Mouse (Mus musculus) CH12F3 (cell line): ENCODE data around the gene Snx10.
"Not testable (repeated sequence)": the region's sequence is repeated elsewhere in the genome, so short reads cannot be mapped to it uniquely, and the experiment has no call there.

Experiments used
- in situ Hi-C: fragments of 300-500 bp; cut with MboI; formaldehyde crosslinking; loops from 2 replicates; pipeline ENCODE4 v1.14.3; 2020; ENCODE audit warnings: low sequenced_read_pairs

The Snx10 gene

DNA sequence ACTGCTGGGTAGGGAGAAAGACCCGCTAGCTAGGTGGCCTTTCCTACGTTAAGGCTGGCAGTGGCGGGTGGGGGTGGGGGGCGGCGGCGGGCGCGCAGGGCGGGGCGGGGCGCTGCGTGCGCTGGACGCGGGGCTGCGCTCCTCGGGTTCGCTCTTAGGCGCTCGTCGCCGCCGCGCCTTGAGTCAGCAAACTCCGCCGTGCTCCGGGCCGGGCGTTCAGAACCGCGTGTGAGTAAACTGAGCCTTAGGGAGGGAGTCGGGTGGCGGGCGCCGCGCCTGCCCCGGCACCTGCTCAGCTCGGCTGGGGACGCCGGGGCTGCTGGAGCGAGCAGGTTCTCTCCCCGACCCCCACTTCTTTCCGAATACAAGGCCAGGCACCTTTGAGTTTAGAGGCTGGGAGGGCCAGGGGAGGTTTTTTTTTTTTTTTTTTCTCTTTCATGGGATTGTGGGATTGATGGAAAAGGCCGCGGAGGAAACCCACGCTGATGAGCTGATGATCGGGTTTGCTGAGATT lies at the start of gene Snx10:
Gene Snx10 (plus strand): TSS at position 95 of the 514 bp plus-strand sequence.
- in situ Hi-C loops = no loop called here

DNA sequence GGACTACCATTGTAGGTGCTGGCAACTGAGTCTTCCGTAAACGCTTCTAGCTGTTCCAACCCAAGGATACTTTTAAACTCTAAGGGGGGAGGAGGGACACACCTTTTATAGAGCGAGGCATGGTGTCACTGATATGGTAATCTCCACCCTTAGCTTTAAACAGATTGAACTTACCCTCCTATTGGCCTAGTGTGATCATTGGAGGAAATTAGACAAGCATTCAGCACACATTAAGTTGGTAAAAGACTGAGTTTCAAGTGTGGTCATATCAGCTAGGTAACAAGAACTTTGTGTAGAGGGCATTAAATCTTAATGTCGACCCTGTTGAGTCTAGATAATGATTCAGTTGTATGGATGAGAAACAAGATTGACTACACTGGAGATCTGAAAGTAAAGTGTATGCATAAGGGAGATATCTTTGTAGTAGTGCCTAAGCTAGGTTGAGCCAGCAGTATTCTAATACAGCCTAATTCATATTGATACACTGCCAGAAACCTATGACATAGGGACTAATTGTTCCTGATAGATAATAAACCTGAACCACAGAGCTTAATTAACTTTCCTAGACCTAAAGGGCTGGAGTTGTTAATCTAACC lies 44.5 kb upstream of the Snx10 start:
- in situ Hi-C loops = no loop called here

GRCm38 (mm10) chr6:51481548-51481947 lies 42.2 kb upstream of the Snx10 start:
- in situ Hi-C loops = no loop called here

DNA sequence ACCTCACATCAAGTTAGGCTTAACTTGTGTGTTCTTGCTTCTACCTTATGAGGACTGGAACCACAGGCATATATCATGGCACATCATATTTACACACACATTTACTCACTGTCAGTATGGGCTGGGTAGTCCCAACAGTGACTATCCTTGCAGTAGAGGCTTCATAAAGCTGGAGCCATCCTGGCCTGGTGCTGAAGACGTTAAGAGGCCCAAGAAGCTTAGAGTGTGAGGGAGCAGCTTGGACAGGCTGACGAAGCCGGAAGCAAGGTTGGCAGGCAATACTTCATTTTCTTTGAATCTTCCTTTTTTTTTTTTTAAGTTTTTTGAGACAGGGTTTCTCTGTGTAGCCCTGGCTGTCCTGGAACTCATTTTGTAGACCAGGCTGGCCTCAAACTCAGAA lies 39.8 kb upstream of the Snx10 start:
- in situ Hi-C loops = no loop called here

DNA sequence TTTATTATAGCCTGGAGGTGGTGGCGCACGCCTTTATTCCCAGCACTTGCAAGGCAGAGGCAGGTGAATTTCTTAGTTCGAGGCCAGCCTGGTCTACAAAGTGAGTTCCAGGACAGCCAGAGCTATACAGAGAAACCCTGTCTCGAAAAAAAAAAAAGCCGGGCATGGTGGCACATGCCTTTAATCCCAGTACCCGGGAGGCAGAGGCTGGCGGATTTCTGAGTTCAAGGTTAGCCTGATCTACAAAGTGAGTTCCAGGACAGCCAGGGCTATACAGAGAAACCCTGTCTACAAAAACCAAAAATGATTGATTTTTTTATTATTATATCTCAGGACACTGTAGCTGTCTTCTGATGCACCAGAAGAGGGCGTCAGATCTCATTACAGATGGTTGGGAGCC lies 39.1 kb upstream of the Snx10 start:
- in situ Hi-C loops = not testable (repeated sequence)

DNA sequence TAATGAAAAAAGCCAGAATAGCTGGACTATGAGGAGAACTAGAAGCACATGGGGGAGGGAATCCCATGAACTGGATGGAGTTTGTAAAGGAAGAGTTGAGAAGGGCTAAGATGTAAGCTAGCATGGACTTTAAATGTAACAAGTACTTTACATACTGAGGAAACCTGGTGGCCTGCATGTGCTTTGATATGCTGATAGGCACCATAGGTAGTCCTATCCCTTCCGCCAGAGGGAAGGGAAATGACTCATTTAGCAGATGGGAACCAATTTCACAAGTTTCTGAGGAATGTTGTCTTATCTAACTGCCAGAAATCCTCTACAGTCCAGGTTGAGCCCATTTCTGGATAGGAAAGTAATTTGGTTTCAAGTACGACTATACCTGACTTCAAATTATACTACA lies 38.1 kb upstream of the Snx10 start:
- in situ Hi-C loops = no loop called here

- in situ Hi-C loops = no loop called here
Observed at GRCm38 (mm10) chr6:51486076-51486710, 37.5 kb upstream of the Snx10 start.

GRCm38 (mm10) chr6:51486731-51487130 lies 37.0 kb upstream of the Snx10 start:
- in situ Hi-C loops = no loop called here

DNA sequence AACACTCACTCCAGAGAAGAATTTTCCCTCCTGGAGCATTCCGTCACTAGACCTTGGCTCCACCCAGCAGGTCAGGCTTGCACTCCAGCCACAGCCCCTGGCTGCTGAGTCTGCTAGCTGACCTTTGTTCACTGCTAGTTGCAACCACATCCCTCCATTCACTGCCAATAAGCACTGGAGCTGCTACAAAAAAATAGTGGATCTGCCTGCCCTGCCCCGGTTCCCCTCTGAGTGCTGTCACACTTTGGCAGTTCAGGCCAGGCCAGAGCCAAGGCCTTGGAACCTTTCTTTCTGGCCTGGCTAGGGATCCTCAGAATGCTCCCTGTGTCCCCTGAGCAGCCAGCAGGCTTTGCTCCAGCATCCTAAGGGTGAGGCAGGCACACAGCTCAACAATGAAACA lies 33.9 kb upstream of the Snx10 start:
- in situ Hi-C loops = no loop called here

DNA sequence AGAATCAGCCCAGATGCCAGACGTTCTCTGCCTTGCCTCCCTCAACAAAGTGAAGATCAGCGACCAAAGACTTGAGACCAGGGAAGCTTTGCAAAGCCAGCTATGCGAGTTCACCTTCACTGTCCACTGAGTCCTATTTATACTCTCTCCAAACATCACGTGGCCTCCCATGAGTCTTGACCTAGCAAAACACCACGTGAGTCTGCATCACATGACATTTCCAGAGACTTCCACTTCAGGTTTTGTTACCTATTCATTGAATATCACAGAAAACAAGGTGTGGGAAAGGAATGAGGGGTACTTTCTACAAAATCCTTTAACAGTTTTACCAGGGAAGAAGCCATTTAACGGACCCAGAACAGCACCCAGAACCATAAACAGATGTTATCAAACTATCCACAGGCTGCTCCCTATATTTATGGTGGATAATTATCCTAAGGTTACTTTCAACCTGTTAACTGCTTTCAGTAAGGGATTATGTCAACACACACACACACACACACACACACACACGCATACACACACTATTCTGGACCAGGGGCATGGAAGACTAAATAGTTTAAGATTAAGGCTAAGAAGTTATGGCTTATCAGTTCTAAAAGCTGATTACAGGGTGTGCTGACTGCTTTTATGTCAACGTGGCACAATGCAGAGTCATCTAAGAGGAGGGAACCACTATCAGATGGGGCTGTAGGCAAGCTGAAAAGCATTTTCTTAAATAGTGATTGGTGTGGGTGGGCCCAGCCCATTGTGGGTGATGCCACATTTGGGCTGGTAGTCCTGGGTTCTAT lies 26.2 kb upstream of the Snx10 start:
- in situ Hi-C loops = no loop called here

DNA sequence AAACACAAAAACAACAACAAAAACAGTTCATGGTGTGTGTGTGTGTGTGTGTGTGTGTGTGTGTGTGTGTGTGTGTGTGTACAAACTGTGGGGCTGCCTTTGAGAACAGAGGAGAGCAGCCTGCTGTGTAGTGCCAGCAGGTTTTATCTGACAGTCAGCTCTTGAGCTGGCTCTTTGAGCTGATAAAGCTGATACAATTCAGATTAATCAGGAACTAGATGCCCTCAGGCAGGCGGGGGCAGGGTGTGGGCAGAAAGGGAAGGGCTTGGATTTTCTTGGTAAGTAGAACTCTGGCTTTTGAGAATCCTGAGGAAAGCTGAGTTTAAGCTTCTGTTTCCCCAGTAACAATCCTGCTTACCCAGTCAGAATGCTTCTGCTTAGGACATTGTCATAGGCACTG lies 18.0 kb upstream of the Snx10 start:
- in situ Hi-C loops = no loop called here

DNA sequence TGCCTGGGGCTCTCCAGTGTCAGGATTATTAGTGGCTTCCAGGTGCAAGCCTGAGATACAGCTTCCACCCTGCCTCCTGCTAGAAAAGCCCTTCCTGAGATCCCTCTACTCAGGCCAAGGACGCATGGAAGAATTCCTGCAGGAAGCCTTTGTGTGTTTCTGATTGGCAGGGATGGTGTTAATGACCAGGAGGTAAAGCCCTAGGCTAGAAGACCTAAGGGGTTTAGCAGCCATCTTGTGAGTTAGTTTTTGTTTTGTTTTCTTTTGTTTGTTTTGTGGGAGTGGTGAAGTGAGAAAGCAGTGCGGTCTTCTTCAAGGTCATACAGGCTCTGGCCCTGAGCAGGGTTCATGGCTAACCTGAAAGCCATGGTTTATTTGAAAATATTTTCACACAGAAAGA lies 16.1 kb upstream of the Snx10 start:
- in situ Hi-C loops = no loop called here

DNA sequence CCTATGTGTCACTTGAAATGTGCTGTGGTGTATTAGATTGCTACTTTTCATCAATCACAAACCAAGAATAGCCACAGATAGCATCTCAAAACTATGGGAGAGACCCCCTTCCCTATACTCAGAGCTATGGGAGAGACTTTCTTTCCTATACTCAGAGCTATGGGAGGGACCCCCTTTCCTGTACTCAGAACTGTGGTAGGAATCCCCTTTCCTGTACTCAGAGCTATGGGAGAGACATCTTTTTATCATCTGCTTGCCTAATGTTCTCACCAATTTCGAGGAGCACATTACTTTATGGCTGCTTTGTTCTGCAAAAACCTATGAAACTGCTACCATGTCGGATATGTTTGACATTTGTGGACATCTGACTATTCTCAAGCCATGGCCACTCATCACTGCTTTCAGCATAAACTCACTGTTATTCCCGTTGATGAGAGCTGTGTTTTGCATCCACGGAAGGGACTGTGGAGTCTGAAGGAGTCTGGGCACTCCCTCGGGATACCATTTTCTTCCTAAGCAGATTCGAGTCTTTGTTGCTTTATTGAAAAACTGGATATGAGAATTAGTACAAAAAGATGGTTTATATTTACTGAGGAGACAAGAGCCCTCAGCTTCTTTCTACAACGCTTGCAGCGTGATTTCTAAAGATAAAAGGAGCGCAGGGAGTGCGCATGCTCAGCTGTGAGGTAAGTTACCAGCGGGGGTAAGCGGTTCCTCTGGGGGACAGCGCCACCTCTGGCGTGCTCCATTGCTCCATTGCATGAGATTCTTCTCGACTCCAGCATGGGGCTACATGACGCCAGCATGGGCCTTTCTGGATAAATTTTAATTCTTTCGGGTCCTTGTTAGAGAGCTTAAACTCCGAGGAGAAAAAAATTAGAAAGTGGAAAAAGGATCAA lies 14.7 kb upstream of the Snx10 start:
- in situ Hi-C loops = no loop called here

DNA sequence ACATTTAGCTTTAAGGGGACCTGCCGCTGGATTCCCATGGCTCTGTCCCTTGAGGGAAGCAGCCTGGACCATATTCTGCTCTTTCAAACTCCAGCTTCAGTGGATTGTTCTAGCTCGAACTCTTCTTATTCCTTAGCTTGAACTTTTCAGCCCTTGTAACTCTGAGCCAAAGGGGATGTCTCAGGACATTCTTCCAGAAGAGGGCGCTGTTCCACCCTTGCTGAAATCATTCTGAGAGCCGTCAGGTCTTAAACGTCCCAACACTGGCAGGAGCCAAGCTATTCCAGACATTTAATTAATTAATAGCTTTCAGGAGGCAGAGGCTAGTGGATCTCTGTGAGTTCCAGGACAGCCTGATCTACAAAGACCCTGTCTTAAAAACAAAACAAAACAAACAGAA lies 13.6 kb upstream of the Snx10 start:
- in situ Hi-C loops = no loop called here

GRCm38 (mm10) chr6:51510946-51511345 lies 12.8 kb upstream of the Snx10 start:
- in situ Hi-C loops = no loop called here

- in situ Hi-C loops = no loop called here
Observed at GRCm38 (mm10) chr6:51513745-51514144, 10.0 kb upstream of the Snx10 start.

GRCm38 (mm10) chr6:51514860-51515259 lies 8.8 kb upstream of the Snx10 start:
- in situ Hi-C loops = no loop called here

DNA sequence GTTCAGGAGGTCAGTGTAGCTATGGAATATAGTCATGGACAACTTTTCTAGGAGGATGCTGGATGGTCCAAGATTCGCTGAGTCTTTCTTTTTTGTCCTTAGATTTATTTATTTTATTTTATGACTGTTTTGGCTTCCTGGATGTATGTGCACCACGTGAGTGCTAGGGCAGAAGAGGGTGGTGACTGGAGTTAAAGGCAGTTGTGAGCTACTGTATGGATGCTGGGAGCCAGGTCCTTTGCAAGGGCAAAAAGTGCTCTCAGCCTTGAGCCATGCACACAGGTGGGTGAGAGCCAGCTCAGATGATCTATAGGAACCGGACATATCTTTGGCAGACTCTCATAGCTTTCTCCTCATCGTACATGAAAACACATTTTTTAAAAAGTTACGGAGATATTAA lies 391 bp upstream of the Snx10 start:
- in situ Hi-C loops = no loop called here

GRCm38 (mm10) chr6:51524321-51524931 lies 725 bp downstream of the Snx10 start:
- in situ Hi-C loops = no loop called here

DNA sequence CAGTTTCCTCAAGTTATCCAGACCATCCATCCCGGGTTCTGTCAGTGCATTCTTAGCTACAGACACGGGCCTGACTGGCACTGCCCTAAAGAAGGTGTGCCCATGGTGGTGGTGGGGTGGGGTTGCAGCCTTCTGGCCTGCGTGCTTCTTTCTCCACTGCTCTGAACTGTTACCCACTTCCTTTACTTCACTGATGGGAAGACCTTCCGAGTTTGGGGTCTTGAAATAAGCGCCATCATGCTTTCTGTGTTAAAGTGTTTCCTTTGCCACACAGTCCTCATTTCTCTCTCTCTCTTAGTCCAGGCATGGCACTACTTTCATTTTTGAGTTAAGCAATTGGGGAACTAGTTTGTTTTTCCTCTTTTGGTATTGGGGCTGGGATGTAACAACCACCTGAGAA lies 1.3 kb downstream of the Snx10 start:
- in situ Hi-C loops = no loop called here

GRCm38 (mm10) chr6:51529457-51529856 lies 5.8 kb downstream of the Snx10 start:
- in situ Hi-C loops = no loop called here
